13 mouse cellular contexts compared by ENCODE assay signal in the genomic region with DNA sequence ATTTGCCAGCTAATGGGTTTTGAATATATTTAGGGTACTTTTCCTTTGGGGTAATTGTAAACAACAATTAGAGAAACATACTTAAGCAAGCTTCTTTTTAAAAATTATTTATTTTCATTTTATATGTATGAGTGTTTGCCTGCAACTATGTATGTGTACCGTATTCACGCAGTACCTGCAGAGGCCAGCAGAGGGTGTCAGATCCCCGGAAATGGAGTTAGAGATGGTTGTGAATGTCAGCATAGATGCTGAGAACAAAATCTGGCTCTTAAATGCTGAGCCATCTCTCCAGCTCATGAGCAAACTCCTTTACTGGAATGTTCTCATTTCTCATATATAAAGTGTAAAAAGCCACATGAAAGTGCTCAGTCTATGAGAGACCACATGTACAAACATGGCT. TPM values are rescaled to one million over a fixed set of nuclear protein-coding genes. Genes with fewer than 3 reads are reported as not detected.
A peak's percentile ranks its signal among the peaks of the same experiment; 100 is the strongest.
DNase-seq lines count a peak whose midpoint lies in the region; ATAC-seq and TF ChIP-seq lines count a peak whose summit lies in the region.
"Had no signal": no experiment of that assay in that cellular context is flagged by ENCODE, and none has a peak within 500 bp of the region (broad histone marks: within the 10 kb centered on the region; RNA-seq: fewer than 3 reads in every experiment).

No protein-coding gene starts in this region.

- H3K4me2 ChIP-seq in forebrain, embryonic 11.5 days (ENCODE audit: low read depth, low read length, severe bottlenecking): no peak overlapping the region
- H3K4me2 ChIP-seq: hindbrain, embryonic 12.5 days; limb, embryonic 15.5 days had no signal

- no peaks in the 10 kb centered on the region for H3K27me3 ChIP-seq in G1E (ENCODE audit: insufficient read depth, low read length)
- no peaks in the 10 kb centered on the region for H3K27me3 ChIP-seq in forebrain, embryonic 11.5 days (ENCODE audit: control insufficient read depth, insufficient read depth, low read length)
- H3K27me3 ChIP-seq: hindbrain, embryonic 12.5 days; limb, embryonic 15.5 days had no signal

- 82% methylated on average over 3 of the region's 3 CpGs for WGBS in lung, adult 2 months
- 87% methylated on average over 3 of the region's 3 CpGs for WGBS in forebrain, embryonic 11.5 days

- no peaks in the 10 kb centered on the region; the same call in 1 of the 2 replicates for H3K4me1 ChIP-seq in lung, adult 2 months (ENCODE audit: control insufficient read depth, insufficient read depth, low read length)
- no peaks in the 10 kb centered on the region for H3K4me1 ChIP-seq in G1E (ENCODE audit: insufficient read depth, low read depth, low read length)
- H3K4me1 ChIP-seq in forebrain, embryonic 11.5 days (replicated peaks; ENCODE audit: control insufficient read depth, insufficient read depth, low read length): no peaks in the 10 kb centered on the region
- H3K4me1 ChIP-seq: limb, embryonic 15.5 days had no signal

- no peak overlapping the region for H3K4me3 ChIP-seq in lung, adult 2 months (replicated peaks; ENCODE audit: extremely low read depth, low read depth, low read length)
- no peak overlapping the region for H3K4me3 ChIP-seq in G1E (ENCODE audit: low read depth, low read length)
- H3K4me3 ChIP-seq in forebrain, embryonic 11.5 days (ENCODE audit: low read depth, low read length): no peak overlapping the region
- H3K4me3 ChIP-seq: hindbrain, embryonic 12.5 days; limb, embryonic 15.5 days had no signal

- no peak for TF ChIP-seq POLR2A in lung, adult 2 months (IDR thresholded peaks at IDR 0.05; ENCODE audit: borderline replicate concordance, extremely low read depth, low read depth, low read length)

- H3K9ac ChIP-seq in forebrain, embryonic 11.5 days (ENCODE audit: low read length): no peak overlapping the region
- H3K9ac ChIP-seq: hindbrain, embryonic 12.5 days; limb, embryonic 15.5 days had no signal

- H3K9me3 ChIP-seq in G1E (replicated peaks): peaks cover 2% of the 10 kb centered on the region; the same call in 1 of the 2 replicates
- no peaks in the 10 kb centered on the region for H3K9me3 ChIP-seq in forebrain, embryonic 11.5 days (ENCODE audit: control insufficient read depth, low read length)
- H3K9me3 ChIP-seq: hindbrain, embryonic 12.5 days; limb, embryonic 15.5 days had no signal

- H3K27ac ChIP-seq in forebrain, embryonic 11.5 days (ENCODE audit: low read depth, low read length): no peak overlapping the region
- H3K27ac ChIP-seq: hindbrain, embryonic 12.5 days; limb, embryonic 15.5 days had no signal

- peak; percentile 28 for TF ChIP-seq CTCF in lung, adult 2 months (IDR thresholded peaks at IDR 0.05; ENCODE audit: insufficient read depth, low read length)
- TF ChIP-seq CTCF in G1E (IDR thresholded peaks at IDR 0.05; ENCODE audit: low read depth, low read length): 0 out of 2 replicates have a peak, but pooled peaks have one; percentile 21

- peak; percentile 13 for DNase-seq in embryo, embryonic 10.5 days (ENCODE audit: low spot score)
- no peak for DNase-seq in embryo, embryonic 11 days
- DNase-seq in lung, adult 2 months: no peak
- no peak for DNase-seq in lung, postnatal 10 days
- DNase-seq in G1E (ENCODE audit: low spot score): no peak
- peak; percentile 62 for DNase-seq in naive thymus-derived CD4-positive, alpha-beta T cell, adult 2 months (ENCODE audit: low read depth)
- DNase-seq in embryo, embryonic 9.5 days (ENCODE audit: extremely low spot score): no peak
- DNase-seq in forebrain, embryonic 11.5 days (ENCODE audit: low spot score): no peak

- H3K36me3 ChIP-seq in G1E (replicated peaks): no peaks in the 10 kb centered on the region
- no peaks in the 10 kb centered on the region for H3K36me3 ChIP-seq in forebrain, embryonic 11.5 days (ENCODE audit: control insufficient read depth, insufficient read depth, low read length)
- H3K36me3 ChIP-seq: hindbrain, embryonic 12.5 days; limb, embryonic 15.5 days had no signal

- ATAC-seq in G1E (ENCODE audit: extremely low read depth, insufficient number of reproducible peaks, low FRiP score, poor library complexity, severe bottlenecking): no peak
- ATAC-seq in forebrain, embryonic 11.5 days (replicated peaks; ENCODE audit: low FRiP score): no peak
- ATAC-seq: forebrain, embryonic 16.5 days; midbrain, embryonic 16.5 days had no signal

RNA-seq across cellular contexts. Expression of a gene that starts 42.2 kb away (rescaled TPM):
- 46.2 and 69.8 TPM in 2 replicates for polyA plus RNA-seq in lung, adult 2 months (2012; rRNA removed)
- 45.5 and 58.8 TPM in 2 replicates for total RNA-seq in G1E (2014; fragmentation: Nextera tagmentation)
- 138 and 139 TPM in 2 replicates for total RNA-seq in G1E (2017)
- 4.7 and 5.5 TPM in 2 replicates for polyA plus RNA-seq in G1E (2012)
- polyA plus RNA-seq in forebrain, embryonic 11.5 days (2014; fragmentation: Nextera tagmentation; extraction: Ambion mirVana): 161 and 183 TPM in 2 replicates

RNA-seq across cellular contexts. Expression of a gene that starts 46.1 kb away (rescaled TPM):
- polyA plus RNA-seq in lung, adult 2 months (2012; rRNA removed): not detected in 2 replicates
- total RNA-seq in G1E (2014; fragmentation: Nextera tagmentation): not detected in 2 replicates
- total RNA-seq in G1E (2017): 0.16 TPM in 1 of 2 replicates, not detected in the other
- not detected in 2 replicates for polyA plus RNA-seq in G1E (2012)
- polyA plus RNA-seq in forebrain, embryonic 11.5 days (2014; fragmentation: Nextera tagmentation; extraction: Ambion mirVana): 0.12 TPM in 1 of 2 replicates, not detected in the other
- polyA plus RNA-seq: embryonic facial prominence, embryonic 11.5 days; hindbrain, embryonic 12.5 days; limb, embryonic 15.5 days had no signal

Comparison
In these comparisons a context has a peak if more than half of its experiments do, and no peak if none do; other contexts are left out.
1. DNase-seq: peak in embryo, embryonic 10.5 days (single experiment) and naive thymus-derived CD4-positive, alpha-beta T cell, adult 2 months (single experiment); none in embryo, embryonic 11 days (single experiment), lung, adult 2 months (single experiment), lung, postnatal 10 days (single experiment), G1E (single experiment), embryo, embryonic 9.5 days (single experiment) and forebrain, embryonic 11.5 days (single experiment).